Mouse (Mus musculus) megakaryocyte, embryonic 14.5 days (primary cell): Measurements from ENCODE around the gene Sorcs2.

Source experiments
- FLI1 ChIP-seq: IDR thresholded peaks from 2 replicates; pipeline ENCODE4 v1.6.1; 2012; ENCODE audit warnings: low read length, inconsistent platforms, mixed read lengths
- GATA1 ChIP-seq: IDR thresholded peaks from 3 replicates; pipeline ENCODE4 v1.6.1; 2012; ENCODE audit warnings: mixed read lengths, low read length, inconsistent platforms, borderline replicate concordance

DNA sequence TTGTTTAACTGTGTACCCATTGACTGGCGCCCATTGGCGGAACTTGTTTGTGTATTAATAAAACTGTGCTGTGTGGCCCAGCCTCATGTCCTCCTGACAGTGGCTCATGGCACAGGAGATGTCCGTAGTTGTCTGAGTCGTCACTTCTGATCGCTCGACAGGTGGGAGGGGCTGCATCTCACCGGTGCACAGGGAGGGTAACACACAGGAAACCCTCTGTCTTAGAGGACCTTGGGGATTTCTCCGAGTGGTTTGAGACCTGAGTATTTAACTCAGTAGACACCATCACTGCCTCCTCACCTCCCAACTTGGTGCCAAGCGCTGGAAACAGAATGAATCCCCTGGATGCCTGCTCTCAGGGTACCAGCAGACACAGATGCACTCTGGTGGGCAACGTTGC, 394.1 kb downstream of the Sorcs2 start:
- no peak for TF ChIP-seq GATA1
- no peak for TF ChIP-seq FLI1
